Mouse (Mus musculus): ENCODE results near the gene Car3. TPM values are rescaled to one million over a fixed set of nuclear protein-coding genes. Genes with fewer than 3 reads are reported as not detected.

Car3 gene
- total and polyA plus RNA-seq, 3 experiments, result 1.7 to 4.9 TPM; not detected in 1

GRCm38 (mm10) chr3:14917261-14917660, 53.9 kb downstream of the Car3 start:
- H3K79me2 ChIP-seq (ENCODE audit: control insufficient read depth, insufficient read depth, low read length, poor library complexity), result no peaks in the 10 kb centered on the region
- no peak overlapping the region for H3K27ac ChIP-seq (ENCODE audit: control insufficient read depth, low read depth, low read length)
- H3K4me1 ChIP-seq (ENCODE audit: control insufficient read depth in 1 of 2, insufficient read depth in 2 of 2, low read length in 2 of 2), result peaks cover 5 to 7% of the 10 kb centered on the region in 2 experiments
- peaks cover 0 to 9% of the 10 kb centered on the region in 2 experiments; a peak in 2 of 4 replicates for H3K36me3 ChIP-seq (ENCODE audit: control insufficient read depth in 1 of 2, insufficient read depth in 2 of 2, low read length in 2 of 2)
- H3K9ac ChIP-seq (ENCODE audit: control insufficient read depth, low read depth, low read length, poor library complexity, severe bottlenecking), result no peak overlapping the region
- H3K9me3 ChIP-seq (replicated peaks; ENCODE audit: insufficient read depth, low read length), result no peaks in the 10 kb centered on the region
- H3K27me3 ChIP-seq (ENCODE audit: control insufficient read depth in 1 of 2, insufficient read depth in 2 of 2, low read length in 2 of 2), result no peaks in the 10 kb centered on the region
- TF ChIP-seq POLR2A (IDR thresholded peaks at IDR 0.05; ENCODE audit: control insufficient read depth in 1 of 2, insufficient read depth in 1 of 2, low read depth in 1 of 2, low read length in 2 of 2, poor library complexity in 1 of 2), result no peak
- TF ChIP-seq POLR2AphosphoS5 (IDR thresholded peaks at IDR 0.05; ENCODE audit: borderline replicate concordance, low read depth, low read length), result no peak
- no peak for TF ChIP-seq ZKSCAN1 (IDR thresholded peaks at IDR 0.05; ENCODE audit: low read depth, low read length)
- TF ChIP-seq TAL1 (IDR thresholded peaks at IDR 0.05; ENCODE audit: low read length), result no peak
- TF ChIP-seq SIN3A (IDR thresholded peaks at IDR 0.05; ENCODE audit: low read length), result no peak
- TF ChIP-seq RCOR1 (IDR thresholded peaks at IDR 0.05; ENCODE audit: low read depth, low read length), result no peak
- TF ChIP-seq CTCF (IDR thresholded peaks at IDR 0.05 in 2 of 3, conservative IDR thresholded peaks at IDR 0.05 in 1 of 3; ENCODE audit: control insufficient read depth in 1 of 3, insufficient read depth in 1 of 3, low read depth in 2 of 3, low read length in 3 of 3, poor library complexity in 1 of 3, severe bottlenecking in 1 of 3), result no peak
- TF ChIP-seq E2F4 (IDR thresholded peaks at IDR 0.05; ENCODE audit: borderline replicate concordance, low read depth, low read length), result no peak
- TF ChIP-seq TBP (IDR thresholded peaks at IDR 0.05; ENCODE audit: low read depth, low read length), result no peak
- TF ChIP-seq SMC3 (IDR thresholded peaks at IDR 0.05; ENCODE audit: low read depth, low read length), result no peak
- TF ChIP-seq CHD2 (IDR thresholded peaks at IDR 0.05; ENCODE audit: low read length), result no peak
- no peak for TF ChIP-seq MAFK (IDR thresholded peaks at IDR 0.05; ENCODE audit: borderline replicate concordance, low read depth, low read length)
- TF ChIP-seq ETS1 (IDR thresholded peaks at IDR 0.05; ENCODE audit: low read depth, low read length), result no peak
- TF ChIP-seq USF1 (IDR thresholded peaks at IDR 0.05; ENCODE audit: low read depth, low read length), result no peak
- TF ChIP-seq UBTF (IDR thresholded peaks at IDR 0.05; ENCODE audit: borderline replicate concordance, insufficient read depth, low read depth, low read length), result no peak
- TF ChIP-seq MXI1 (IDR thresholded peaks at IDR 0.05; ENCODE audit: low read depth, low read length), result no peak
- DNase-seq (ENCODE audit: low read depth, low spot score), result no peak
- H3K4me3 ChIP-seq (ENCODE audit: control insufficient read depth in 1 of 2, insufficient read depth in 1 of 2, low read depth in 2 of 2, low read length in 2 of 2), result no peak overlapping the region

Other genes starting within 250 kb of the Car3 start
- gene Car13, start 221.8 kb upstream of the Car3 start, total RNA-seq (2012; rRNA removed), result 0.77 and 1.1 TPM in 2 replicates
- gene Car13, start 221.8 kb upstream of the Car3 start, polyA plus RNA-seq (2012; ENCODE audit: insufficient read depth in 1 of 2, insufficient read length in 2 of 2, low read depth in 1 of 2, low replicate concordance in 2 of 2, missing spikeins in 1 of 2), result under 1 TPM in 1 of 2 experiments, not detected in 1; 0.65 TPM
- gene Car1, start 55.1 kb upstream of the Car3 start, total RNA-seq (2012; rRNA removed), result 3,564 and 4,374 TPM in 2 replicates
- 1,000 to 10,000 TPM; 1,720 to 6,361 TPM for gene Car1, start 55.1 kb upstream of the Car3 start, polyA plus RNA-seq (2012; ENCODE audit: insufficient read depth in 1 of 2, insufficient read length in 2 of 2, low read depth in 1 of 2, low replicate concordance in 2 of 2, missing spikeins in 1 of 2)
- gene Car2, start 22.8 kb downstream of the Car3 start, total RNA-seq (2012; rRNA removed), result 235 and 397 TPM in 2 replicates
- 100 to 1,000 TPM; 109 to 369 TPM for gene Car2, start 22.8 kb downstream of the Car3 start, polyA plus RNA-seq (2012; ENCODE audit: insufficient read depth in 1 of 2, insufficient read length in 2 of 2, low read depth in 1 of 2, low replicate concordance in 2 of 2, missing spikeins in 1 of 2)

All from MEL (cell line).